Mouse (Mus musculus) heart, postnatal 0 days (tissue): ENCODE data around the gene Ttc4.

Source experiments
- CTCF ChIP-seq: IDR thresholded peaks from 2 replicates; pipeline ENCODE4 v1.5.1; 2016; ENCODE audit warnings: antibody characterized with exemption, control low read depth, low read depth
- EP300 ChIP-seq: IDR thresholded peaks from 2 replicates; pipeline ENCODE4 v1.6.1; 2016; ENCODE audit warnings: antibody characterized with exemption, low read depth

DNA sequence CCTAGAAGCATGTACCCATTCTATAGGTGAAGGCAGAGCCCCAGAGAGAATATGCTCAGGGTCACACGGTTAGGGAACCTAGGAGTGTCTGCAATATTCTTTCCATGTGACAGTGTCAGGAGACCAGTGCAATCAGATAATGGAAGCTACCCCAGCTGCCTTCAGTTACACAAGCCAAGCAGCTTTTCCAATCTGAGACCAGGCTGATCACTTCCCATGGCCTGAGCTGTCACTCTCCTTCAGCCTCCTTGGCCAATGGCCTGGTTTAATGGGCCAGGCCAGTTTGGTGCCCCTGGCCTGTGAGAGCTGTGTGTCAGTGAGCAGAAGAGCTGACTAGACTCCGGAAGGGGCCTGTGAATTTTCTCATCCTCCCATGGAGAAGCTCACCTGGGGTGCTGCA is 13.5 kb downstream of the Ttc4 start:
- no peak for TF ChIP-seq CTCF
- no peak for TF ChIP-seq EP300
